20 mouse cellular contexts compared by ENCODE assay signal in the genomic region with DNA sequence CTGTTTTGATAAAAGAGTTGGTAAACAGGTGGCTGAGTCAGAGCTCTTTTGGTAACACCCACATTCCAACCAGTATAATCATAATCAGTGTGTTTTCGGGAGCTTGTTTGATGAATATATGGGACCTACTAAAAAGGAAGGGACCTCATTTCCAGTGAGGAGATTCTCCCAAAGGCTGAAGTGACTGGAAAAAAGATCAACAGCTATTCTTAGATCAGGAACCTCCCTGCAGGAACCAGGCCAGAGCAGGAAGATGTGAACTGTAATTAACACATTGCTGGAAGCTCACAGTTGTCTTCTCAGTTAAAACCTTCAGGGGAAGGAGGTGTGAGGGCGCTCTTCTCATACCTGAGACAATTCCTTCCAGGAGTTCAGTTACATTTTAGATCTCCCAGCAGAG. TPM values are rescaled to one million over a fixed set of nuclear protein-coding genes. Genes with fewer than 3 reads are reported as not detected.
DNase-seq lines count a peak whose midpoint lies in the region.
"Had no signal": no experiment of that assay in that cellular context is flagged by ENCODE, and none has a peak within 500 bp of the region (broad histone marks: within the 10 kb centered on the region; RNA-seq: fewer than 3 reads in every experiment).

No protein-coding gene starts in this region.

- H3K4me3 ChIP-seq in heart, embryonic 10.5 days = no peak overlapping the region
- H3K4me3 ChIP-seq: embryonic facial prominence, embryonic 15.5 days; intestine, embryonic 15.5 days; left cerebral cortex, adult 2 months; limb, embryonic 15.5 days; midbrain, embryonic 12.5 days; neural tube, embryonic 12.5 days had no signal

- no peaks in the 10 kb centered on the region for H3K27me3 ChIP-seq in heart, embryonic 10.5 days (ENCODE audit: insufficient read depth, poor library complexity, severe bottlenecking)
- H3K27me3 ChIP-seq: embryonic facial prominence, embryonic 15.5 days; intestine, embryonic 15.5 days; limb, embryonic 15.5 days; midbrain, embryonic 12.5 days; neural tube, embryonic 12.5 days had no signal

- no peak overlapping the region for H3K27ac ChIP-seq in heart, embryonic 10.5 days
- H3K27ac ChIP-seq: embryonic facial prominence, embryonic 15.5 days; intestine, embryonic 15.5 days; left cerebral cortex, adult 2 months; limb, embryonic 15.5 days; liver, embryonic 14.5 days; midbrain, embryonic 12.5 days; neural tube, embryonic 12.5 days had no signal

- 56% methylated on average over 2 of the region's 2 CpGs for WGBS in heart, embryonic 10.5 days

- H3K36me3 ChIP-seq in heart, embryonic 10.5 days = no peaks in the 10 kb centered on the region
- H3K36me3 ChIP-seq: embryonic facial prominence, embryonic 15.5 days; intestine, embryonic 15.5 days; limb, embryonic 15.5 days; midbrain, embryonic 12.5 days; neural tube, embryonic 12.5 days had no signal

- peak; percentile 55 to 72 for DNase-seq in heart, adult 18-20 months
- no peak for DNase-seq in heart, embryonic 10.5 days (ENCODE audit: low spot score)
- DNase-seq in Muller cell, postnatal 12 days (ENCODE audit: inconsistent ontology term) = peak; percentile 38
- peak; percentile 66 to 77 for DNase-seq in heart, adult 9 months (ENCODE audit: low spot score in 2 of 2)
- DNase-seq in heart, postnatal 4 days = peak; percentile 30
- no peak for DNase-seq in cerebellum, postnatal 25 days
- no peak for DNase-seq in cerebellum, postnatal 36 days
- DNase-seq: cerebellum, adult 8-10 months; gastrocnemius, postnatal 10 days; left cerebral cortex, postnatal 4 days; lung, embryonic 14.5 days; right cerebral cortex, postnatal 14 days; spleen, adult 18-20 months had no signal

- no peaks in the 10 kb centered on the region for H3K4me1 ChIP-seq in heart, embryonic 10.5 days
- H3K4me1 ChIP-seq: embryonic facial prominence, embryonic 15.5 days; intestine, embryonic 15.5 days; limb, embryonic 15.5 days; midbrain, embryonic 12.5 days; neural tube, embryonic 12.5 days had no signal

- no peaks in the 10 kb centered on the region for H3K9me3 ChIP-seq in heart, embryonic 10.5 days
- H3K9me3 ChIP-seq: embryonic facial prominence, embryonic 15.5 days; intestine, embryonic 15.5 days; limb, embryonic 15.5 days; midbrain, embryonic 12.5 days; neural tube, embryonic 12.5 days had no signal

RNA-seq across cellular contexts. Expression of a gene that starts 10.8 kb away (rescaled TPM):
- 10 to 100 TPM; 48.4 to 49.9 TPM for total RNA-seq in heart, adult 18-20 months (2021)
- 7.3 and 10.6 TPM in 2 replicates for polyA plus RNA-seq in heart, embryonic 10.5 days (2016; fragmentation: Nextera tagmentation; extraction: Ambion mirVana)
- total RNA-seq in heart, postnatal 4 days (2021) = 10 to 100 TPM; 39.4 to 43.8 TPM

Comparison
In these comparisons a context has a peak if more than half of its experiments do, and no peak if none do; other contexts are left out.
1. DNase-seq: peak in heart, adult 18-20 months (2 of 2), Muller cell, postnatal 12 days (single experiment), heart, adult 9 months (2 of 2) and heart, postnatal 4 days (single experiment); none in heart, embryonic 10.5 days (single experiment), cerebellum, postnatal 25 days (0 of 2) and cerebellum, postnatal 36 days (0 of 2).